Mouse (Mus musculus) cerebellum, postnatal 14 days (tissue): ENCODE measurements around the gene Serping1.

ENCODE experiments used
- DNase-seq, 2 experiments: peaks; one replicate each; pipeline ENCODE4 v3.0.0; 2021; ENCODE audit warnings: mixed read lengths in 2 of 2

The Serping1 gene

DNA sequence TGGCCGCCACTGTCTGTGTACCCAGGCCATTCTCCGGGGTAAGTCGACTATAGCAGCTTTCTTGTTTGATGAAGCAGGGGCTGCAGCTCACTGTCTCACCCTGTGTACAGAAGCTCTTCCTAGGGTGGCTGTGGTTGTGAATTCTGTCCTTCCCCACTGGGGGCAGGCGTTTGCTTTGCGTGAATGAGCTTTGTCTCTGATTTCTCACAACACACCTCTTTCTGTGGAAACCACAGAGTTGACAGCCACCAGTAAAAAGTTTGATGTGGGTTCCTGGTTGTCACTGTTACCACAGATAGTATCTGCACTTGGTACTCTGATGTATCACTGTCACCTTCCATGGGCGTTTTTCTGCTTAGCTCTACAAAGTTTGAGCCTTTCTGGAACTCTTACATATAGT lies 4.0 kb upstream of the Serping1 start:
- no peak for DNase-seq

GRCm38 (mm10) chr2:84777706-84778105 lies 2.5 kb upstream of the Serping1 start:
- DNase-seq: no peak

GRCm38 (mm10) chr2:84775665-84776064 lies 421 bp upstream of the Serping1 start:
- DNase-seq: peak; percentile 20 to 29

- peak; percentile 71 to 78 for DNase-seq
Observed at GRCm38 (mm10) chr2:84774751-84775150, 493 bp downstream of the Serping1 start.

DNA sequence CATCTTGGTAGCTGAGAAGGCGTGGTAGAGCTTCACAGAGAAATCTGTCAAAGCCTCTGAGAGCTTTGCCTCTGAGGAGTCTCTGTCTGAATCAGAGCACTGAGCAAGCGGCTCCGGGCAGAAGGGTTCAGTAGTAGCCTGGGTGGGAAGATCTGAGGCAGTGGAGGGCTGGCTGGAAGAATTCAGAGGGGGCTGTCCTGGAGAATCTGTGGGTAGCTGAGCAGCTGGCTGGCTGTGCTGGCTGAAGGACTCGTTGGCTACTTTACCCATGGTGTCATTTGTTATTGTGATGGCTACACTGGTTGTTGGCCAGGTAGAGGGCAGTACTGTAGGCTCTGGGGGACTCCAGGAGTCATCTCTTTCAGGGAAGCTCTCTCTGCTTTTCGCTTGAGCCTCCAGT lies 2.0 kb downstream of the Serping1 start:
- DNase-seq: peak in 1 of 2 experiments; percentile 29

DNA sequence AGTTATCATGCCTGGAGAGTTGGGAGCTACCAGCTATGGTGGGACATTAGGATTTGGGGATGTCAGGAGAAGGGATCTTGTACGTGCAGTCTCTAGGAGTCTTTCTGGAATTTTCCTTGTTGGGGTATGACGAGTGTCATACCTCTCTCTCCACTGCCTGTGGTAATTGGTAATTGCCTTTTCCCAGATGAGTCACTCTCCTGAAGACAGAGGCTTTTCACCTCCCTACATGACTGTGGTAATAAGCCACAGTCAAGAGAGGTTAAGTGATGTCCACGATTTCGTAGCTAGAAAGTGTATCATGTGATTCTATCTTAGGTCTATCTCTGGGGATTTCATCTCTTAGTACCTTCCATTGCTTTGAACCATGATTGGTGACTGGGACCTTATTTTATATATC lies 2.8 kb downstream of the Serping1 start:
- no peak for DNase-seq

DNA sequence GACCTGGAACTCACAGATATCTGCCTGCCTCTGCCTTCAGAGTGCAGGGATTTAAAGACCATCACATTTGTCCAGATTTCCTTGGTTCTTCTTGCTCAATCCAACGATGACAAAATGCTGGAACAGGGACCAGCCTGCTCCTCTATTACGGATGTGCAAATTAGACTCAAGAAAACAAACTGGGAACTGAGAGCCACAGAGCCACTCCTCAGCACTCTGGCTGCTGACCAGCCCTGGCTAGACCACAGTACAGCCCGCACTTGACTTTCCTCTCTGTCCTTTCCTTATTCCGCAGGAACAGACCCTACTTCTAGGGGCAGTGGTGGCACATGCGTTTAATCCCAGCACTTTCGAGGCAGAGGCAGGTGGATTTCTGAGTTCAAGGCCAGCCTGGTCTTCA lies 4.7 kb downstream of the Serping1 start:
- no peak for DNase-seq

DNA sequence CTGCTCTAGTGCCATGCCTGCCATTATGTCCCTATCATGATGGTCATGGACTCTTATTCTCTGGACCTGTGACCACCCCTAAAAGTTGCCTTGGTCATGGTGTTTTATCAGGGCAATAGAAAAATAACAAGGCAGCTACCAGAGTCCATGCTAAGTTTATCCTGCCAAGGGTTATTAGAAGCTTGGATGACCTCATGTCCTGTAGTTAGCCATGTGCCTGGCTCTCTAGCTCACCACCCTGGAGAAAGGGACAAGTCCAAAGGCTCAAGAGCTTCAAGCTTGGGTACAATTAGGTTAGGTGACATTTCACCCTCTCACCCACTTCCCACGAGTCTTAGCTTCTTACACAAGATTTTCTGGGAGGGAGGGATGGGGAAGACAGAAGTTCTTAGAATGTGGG lies 12.4 kb downstream of the Serping1 start:
- DNase-seq: no peak

DNA sequence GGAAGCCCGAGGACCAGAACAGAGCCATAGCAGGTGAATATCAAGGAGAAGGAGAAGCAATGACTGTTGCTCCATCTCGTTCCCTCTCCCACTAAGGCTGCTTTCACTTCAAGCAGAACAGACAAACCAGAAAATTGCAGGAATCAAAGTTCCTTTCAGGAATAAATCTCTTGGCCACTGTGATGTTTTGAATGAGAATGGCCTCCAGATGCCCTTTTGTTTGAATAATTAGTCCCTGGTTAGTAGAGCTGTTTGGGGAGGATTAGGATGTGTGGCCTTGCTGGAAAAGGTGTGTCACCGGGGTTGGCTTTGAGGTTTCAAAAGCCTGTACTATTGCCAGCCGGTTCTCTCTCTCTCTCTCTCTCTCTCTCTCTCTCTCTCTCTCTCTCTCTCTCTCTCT lies 12.9 kb downstream of the Serping1 start:
- no peak for DNase-seq

DNA sequence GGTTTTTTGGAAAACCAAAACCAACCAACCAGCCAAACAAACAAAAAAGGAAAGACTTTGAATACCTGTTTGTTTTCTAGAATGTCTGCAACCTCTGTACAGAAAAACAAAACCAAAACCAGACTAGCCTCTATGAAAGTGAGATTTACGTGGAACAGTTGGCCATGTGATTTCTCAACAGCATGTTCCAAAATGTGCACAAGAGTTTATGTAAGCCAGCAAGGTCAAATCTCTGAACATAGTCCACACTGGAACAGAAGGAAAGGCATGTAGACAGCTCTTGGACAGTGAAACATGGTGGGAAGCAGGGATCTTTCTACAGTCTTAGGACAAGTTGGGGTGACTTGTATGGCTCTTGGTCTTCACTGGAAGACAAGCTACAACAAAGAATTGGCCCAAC lies 13.4 kb downstream of the Serping1 start:
- no peak for DNase-seq

DNA sequence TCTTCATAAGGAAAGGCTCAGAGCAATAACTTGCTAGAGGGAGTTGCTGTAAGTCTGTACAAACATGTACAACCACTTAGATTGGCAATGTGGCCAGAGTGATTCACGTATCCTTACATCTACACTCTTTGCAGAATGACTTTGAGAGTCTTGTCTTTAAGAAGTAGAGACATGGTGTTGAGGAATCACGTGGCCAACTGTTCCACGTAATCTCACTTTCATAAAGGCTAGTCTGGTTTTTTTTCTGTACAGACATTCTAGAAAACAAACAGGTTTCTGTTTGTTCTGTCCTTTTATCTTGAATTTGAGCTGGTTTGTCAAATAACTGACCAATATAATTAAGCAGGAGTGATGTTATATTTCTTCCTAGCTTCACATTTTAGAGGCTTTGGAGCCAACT lies 13.9 kb downstream of the Serping1 start:
- DNase-seq: no peak

GRCm38 (mm10) chr2:84760777-84761176 lies 14.5 kb downstream of the Serping1 start:
- no peak for DNase-seq

DNA sequence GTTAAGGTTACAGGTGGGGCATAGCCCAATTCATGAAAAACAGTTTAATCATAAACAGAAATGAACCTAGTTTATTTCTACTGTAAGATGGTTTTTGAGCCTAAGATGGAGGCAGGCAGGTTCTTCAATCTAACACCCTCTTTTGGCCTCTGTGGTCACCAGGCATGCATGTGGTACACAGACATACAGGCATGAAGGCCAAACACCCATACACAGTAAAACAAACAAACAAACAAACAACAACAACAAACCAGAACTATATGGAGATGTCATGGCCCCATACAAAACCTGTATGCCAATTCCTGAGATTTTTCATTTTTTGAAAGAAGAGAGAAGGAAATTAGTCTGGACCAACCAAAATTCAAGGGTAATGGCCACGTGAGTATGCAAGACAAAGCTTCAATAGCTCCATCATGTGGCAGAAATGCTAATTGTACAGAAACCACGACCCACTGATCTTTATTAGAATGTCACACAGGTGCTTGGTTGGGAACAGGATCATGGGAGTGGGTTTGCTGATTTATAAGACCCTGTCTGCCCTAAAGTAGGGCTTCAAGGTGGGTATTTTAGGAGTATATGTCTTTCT lies 16.6 kb downstream of the Serping1 start:
- peak; percentile 75 to 81 for DNase-seq

DNA sequence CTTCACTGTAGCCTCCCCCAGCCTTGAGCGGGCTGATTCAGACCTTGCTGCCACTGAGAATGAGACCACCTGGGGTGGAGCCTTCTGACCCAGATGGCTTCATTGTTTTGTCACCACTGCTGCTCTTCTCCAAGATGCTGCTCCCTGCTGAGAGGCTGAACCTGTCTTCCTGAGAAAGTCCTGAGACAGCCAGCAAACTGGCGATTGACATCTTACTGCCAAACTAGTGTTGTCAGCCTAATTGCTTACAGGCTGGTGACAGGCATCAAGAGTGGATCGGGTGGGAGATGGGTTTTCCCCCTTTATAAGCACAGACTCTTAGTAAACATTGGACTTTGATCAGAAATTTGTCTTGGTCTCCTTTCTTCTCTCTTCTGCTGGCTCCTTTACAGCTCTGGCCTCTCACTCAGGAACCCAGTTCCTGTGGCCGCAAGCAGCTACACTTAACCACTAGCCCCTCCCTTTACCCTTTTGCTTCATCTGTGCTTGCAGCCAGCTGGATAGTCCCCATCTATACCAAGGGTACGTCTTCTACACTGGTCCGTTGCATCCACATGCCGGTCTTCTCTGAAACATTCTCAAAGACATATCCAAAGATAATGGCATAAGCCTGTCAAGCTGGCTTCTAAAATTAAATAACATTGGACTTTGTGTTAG lies 18.1 kb downstream of the Serping1 start:
- DNase-seq: no peak

DNA sequence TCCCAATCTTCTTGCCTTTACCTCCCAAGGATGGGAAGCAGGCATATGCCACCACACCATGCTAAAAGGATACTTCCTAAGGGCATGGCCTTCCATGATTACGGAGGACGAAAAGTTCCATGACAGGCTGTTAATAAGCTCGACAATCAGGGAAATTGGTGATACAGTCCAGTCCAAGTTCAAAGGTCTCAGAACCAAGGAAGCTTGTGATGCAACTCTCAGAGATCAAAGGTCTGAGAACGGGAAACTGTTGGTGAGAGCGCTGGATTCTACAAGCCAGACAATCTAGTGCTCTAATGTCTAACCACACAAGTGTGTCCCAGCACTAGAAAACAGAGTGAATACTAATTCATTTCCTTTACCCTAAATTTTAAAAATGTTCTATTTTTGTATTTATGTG lies 19.0 kb downstream of the Serping1 start:
- DNase-seq: no peak

DNA sequence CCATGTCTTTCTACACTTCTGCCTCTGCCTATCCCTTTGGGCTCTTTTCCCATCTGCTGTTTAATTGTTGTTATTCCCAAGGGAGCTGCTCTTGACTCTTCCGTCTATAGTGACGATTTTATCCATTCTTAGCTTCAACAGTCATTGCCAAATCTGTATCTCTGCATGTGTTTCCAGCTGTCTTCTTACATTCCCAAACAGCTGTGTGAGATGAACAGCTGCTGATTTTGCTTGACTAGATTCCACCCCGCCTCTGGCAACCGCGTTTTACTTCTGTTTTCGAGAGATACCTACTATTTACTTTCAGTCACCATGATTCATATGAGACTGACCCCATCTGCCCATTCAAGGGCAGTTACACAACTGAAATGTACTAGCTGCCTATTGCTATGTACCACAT lies 25.1 kb downstream of the Serping1 start:
- DNase-seq: no peak

DNA sequence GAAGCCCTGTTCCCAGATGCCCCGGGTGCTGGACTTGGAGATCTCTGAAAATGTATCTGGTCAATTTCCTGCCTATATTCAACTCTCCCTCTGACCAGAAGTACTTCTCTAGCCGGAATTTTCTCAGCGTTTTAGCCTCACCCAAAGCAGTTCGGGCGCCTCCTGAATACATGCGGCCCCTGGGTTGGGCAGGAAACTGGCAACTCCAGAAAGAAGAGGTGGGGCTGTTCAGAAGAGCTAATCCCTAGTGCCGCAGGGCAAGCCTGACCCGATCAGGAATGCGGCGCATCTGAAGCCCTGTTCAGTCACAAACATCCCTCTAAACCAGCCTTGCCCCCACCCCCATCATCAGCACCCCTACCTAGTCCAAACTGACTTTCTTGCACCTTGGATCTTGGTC lies 31.1 kb downstream of the Serping1 start:
- peak in 1 of 2 experiments; percentile 31 for DNase-seq

GRCm38 (mm10) chr2:84743561-84743960 lies 31.7 kb downstream of the Serping1 start, which contains the start of gene Gm19426:
Gm19426 (minus strand) TSS chr2:84743655.
- DNase-seq: peak; percentile 84 to 86

DNA sequence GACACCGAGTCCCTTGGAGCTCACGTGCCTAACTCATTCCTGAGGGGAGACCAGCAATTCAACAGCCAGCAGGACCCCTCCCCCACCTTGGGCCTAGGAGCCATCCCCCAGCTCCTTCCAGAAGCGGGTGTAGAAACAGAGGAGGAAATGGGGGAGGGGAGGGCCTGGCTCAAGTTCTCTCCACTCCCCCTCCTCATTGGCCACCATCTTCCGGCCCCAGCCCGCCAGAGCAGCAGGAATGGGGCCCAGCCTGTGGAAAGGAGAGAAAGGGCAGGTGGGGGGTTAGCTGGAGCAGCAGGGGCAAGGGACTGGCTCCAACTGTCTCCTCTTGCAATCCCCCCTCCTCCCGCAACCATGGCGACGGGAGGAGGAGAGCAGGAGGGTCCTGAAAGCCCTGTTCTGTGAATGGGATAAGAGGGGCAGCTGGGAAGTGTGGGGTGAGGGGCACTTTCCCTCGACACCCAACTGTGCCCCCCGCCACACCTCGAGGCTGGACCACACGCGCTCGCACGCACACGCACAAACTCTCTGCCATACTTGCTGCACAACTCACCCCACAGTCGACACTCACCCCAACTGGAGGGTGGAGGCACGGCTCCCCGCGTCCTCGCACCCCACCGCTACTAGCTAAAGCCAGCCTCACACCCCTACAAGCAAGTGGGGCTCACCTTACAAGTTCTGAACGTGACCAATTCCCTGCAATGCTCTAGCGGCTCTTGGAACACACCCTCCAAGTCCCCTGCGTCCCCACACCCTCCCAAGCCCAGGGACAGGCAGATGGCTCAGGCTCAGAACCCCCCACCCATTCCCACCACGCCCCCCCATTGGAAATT lies 32.6 kb downstream of the Serping1 start:
- peak; percentile 63 to 75 for DNase-seq

DNA sequence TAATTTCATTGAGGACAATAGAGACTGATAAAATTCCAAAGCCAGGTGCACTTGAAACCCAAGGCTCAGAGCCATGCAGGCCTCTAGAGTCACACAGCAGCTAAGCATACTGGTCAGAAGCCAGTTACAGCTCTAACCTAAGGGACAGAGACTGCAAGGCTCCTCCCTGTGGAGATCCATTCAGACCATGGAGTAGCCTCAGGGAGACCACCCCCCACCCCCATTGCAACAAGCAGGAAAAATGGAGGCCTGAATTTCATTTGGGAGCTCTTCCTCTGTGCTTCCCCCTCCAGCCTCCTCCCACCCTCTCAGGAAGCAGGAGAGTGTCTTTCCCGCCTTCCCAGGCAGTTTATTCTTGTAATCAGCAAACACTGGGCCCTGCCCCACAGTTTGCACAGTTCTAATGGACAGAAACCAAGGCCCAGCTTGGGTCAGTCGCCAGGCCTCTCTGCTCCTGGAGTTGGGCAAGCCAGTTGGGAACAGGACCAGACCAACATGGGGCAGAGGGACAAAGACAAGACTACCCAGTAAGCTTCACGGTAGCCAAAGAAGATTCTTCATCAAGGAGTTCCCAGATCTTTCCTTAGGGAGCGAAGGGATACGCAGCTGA lies 33.3 kb downstream of the Serping1 start:
- DNase-seq: no peak

- DNase-seq: peak; percentile 18 to 29
Observed at GRCm38 (mm10) chr2:84740608-84741333, 34.5 kb downstream of the Serping1 start.

DNA sequence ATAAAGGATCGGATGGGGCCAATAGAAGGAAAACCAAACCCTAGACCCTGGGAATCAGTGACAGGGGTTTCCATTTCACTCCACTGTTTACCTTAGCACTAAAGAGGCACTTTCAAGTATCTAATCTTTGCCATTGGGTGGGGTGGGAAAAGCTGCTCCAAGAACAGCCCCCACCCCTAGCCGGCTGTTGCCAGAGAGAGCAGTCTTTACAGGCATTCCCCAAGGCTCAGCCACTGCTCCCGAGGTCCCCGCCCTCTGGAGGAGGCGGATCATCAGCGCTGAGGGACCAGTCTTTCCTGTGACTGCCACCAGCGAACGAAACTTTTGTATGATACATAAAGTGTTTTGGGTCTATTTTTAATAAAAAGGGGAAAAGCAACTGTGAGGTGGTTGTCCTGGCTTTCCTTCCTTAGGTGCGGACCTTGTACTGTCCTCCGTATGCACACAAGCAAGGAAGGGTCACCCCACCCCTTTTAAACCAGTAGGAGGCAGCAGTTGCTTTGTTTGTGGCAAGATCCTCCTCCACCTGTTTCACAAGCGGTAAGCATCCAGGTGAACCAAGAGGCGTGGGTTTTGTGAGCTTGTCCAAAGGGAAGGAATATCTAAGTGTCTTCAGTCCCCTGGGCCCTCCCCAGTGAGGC lies 36.9 kb downstream of the Serping1 start:
- DNase-seq: peak; percentile 52 to 68
